Mouse (Mus musculus) lung, postnatal 36 days (tissue): ENCODE measurements at regions not wholly inside any gene's neighbourhood (a gene's known extent, or its start where the extent isn't known, plus 50 kb on each side); places are given as distances from the start of the nearest gene placed in this dataset.

Experiments used
- DNase-seq: peaks from one replicate; pipeline ENCODE4 v3.0.0; 2022; ENCODE audit warnings: mixed read lengths

DNA sequence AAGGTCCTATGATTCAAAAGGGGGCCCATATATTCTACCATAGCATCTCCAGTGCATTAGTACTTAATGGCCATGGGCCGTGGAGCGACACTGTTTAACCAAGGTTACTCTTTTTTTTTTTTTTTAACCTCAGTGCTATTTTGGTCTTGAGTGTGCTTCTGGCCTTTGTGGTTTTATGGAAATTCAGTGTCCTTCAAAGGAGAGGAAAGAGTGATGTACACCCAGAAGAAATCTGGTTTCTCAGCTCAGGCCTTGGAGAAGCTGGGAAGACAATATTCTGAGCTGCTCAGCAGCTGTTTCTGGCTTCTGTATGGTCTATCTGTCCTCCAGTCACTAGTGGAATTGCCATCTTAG, 91.2 kb upstream of the Pabpc6 start:
- no peak for DNase-seq

DNA sequence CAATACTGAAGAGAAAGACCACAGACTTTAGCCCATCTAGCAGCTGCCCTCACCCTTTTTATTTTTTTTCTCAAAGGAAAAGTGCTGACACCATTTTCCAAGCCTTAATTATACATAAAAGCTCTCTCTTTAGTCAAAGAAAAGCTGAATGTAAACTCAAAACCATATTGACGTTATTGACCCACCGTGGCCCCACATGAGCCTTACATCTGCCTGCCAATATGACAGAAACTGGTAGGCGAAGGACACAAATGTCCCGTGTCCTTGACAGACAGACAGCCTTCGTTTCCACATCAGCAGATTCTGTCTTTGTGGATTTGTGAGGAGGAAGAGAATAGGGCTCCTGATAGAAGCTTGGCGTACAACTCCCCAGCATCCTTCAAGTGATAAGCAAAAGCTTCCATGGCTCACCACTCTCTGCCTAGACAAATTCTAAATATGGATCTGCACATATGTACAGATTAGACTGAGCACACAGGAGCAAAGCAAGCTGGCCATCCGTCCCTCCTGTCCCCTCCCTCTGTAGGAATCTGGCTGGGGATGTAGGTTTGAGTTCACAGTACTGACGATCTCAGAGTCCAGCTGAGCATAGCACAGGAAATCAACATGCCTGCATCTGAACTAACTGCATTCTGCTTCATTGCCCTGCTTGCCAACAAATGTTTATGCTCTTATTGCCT, 90.6 kb upstream of the Pabpc6 start:
- DNase-seq = no peak

DNA sequence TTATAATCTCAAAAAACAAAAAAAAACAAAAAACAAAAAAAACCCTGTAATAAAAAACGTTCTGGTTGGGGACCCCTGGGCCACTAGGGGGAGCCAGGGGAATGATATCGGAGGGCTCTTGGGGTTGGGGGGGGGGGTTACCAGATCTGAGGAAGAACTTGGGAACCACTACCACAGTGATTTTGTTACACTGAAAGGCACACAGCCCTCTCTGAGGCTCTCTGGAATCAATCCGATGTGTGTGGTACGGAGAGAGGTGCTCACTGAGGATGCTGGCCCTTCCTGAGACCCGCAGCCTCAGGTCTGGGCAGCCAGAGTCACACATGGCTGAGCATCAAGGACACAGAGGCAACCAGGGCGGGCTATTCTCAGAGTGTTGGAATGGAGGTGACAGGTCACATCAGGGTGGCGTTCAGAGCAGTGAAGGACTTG, 89.9 kb upstream of the Pabpc6 start:
- DNase-seq = peak; percentile 38

DNA sequence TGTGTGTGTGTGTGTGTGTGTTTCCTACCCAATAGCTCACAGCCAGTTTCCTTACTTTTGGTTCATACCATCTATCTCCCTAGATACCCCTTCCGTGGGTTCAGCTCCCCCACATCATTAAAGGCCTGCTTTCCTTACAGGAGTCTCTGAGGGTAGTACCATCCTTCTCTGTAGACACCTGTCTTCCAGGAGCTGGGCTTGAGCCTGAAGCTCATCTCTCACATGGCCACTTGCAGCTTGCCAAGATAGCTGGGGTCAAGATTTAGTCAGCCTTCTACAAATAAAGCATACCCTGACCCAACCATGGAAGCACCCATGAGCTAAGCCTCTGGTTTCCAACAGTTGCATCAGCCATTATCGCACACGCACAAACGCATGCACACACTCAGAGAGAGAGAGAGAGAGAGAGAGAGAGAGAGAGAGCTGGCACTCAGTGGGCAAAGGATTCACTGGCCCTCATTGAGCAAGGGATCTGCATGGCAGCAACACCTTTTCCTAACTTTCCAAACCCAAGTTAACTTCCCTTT, 88.3 kb upstream of the Pabpc6 start:
- DNase-seq = no peak

DNA sequence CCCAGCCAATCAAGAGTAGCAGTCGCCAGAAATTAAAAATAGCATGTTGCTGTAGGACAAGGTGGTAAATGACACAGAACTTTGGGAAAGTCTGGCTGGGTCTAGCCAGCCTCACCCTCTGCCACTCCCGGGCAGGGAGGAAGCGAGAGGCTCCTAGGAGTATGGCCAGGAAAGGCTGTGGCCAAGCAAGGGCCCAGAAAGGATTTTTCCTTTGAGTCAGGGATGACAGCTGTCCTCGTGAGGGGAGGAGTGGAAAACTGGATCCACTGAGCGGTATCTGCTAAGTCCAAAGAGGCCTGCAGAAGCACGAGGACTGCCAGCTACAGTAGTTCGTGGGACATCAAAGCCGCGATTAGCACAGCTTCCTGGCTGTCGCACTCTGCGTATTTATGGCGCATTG, 87.2 kb upstream of the Pabpc6 start:
- DNase-seq = peak; percentile 51

DNA sequence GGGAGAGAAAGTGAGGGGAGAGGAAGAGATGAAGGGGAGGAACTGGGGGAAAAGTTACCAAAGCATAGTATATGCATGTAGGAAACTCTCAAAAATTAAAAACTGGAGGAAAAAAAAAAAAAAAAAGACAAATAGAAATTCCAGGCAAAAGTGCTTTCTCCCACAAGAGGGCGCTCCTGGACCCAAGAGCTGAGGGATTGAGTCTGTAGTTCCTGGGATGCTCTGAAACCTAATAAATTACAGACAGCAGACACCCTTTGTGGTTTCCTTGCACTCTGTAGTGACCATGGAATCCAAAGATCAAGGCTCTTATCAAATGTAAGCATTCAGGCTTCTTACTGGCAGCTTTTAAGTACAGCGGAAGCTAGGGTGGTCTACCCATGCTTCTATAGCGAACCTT, 86.7 kb upstream of the Pabpc6 start:
- DNase-seq = peak; percentile 86

DNA sequence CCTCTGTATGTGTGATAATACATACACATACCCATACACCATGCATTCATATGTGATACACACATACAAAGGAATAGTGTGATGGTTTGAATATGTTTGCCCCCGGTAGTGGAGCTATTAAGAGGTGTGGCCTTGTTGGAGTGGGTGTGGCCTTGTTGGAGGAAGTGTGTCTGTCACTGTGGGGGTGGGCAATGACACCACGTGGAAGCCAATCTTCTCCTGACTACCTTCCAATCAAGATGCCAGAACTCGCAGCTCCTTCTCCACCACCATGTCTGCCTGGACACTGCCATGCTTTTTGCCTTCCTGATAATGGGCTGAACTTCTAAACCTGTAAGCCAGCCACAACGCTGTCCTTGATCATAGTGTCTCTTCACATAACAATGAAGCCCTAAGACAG, 86.1 kb upstream of the Pabpc6 start:
- DNase-seq = no peak

DNA sequence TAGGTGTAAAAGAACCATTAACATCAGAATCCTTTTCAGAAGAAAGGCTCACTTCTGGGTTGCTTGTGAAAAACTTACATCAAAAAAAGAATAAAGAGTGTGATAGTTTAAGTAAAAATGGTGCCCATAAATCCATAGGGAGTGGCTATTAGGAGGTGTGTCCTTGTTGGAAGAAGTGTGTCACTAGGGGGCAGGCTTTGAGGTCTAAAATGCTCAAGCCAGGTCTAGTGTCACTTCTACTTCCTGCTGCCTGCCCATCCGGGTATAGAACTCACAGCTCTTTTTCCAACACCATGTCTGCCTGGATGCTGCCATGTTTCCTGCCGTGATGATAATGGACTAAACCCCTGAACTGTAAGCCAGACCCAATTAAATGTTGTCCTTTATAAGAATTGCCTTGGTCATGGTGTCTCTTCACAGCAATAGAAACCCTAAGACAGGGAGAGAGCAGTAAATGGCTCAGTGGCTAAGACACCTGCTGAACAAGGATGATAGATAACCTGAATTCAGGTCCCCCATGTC, 85.4 kb upstream of the Pabpc6 start:
- peak; percentile 30 for DNase-seq

DNA sequence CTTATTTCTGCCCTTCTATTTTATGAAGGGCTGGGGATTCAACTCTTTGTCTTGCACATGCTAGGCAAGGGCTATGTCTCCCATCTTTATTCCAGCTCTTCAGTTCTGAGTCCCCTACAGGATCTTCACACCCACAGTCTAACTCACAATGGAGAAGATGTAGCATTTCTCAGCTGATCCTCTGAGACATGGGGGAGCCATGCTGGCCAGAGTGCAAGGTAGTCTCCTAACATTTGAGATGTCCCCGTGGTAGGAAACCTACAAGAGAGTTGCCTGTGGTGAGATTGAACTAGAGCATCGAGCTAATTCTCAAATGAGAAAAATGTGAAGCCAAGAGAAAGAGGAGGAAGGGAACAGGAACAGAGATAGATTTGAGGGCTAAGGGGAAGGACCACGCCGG, 83.3 kb upstream of the Pabpc6 start:
- DNase-seq = no peak

DNA sequence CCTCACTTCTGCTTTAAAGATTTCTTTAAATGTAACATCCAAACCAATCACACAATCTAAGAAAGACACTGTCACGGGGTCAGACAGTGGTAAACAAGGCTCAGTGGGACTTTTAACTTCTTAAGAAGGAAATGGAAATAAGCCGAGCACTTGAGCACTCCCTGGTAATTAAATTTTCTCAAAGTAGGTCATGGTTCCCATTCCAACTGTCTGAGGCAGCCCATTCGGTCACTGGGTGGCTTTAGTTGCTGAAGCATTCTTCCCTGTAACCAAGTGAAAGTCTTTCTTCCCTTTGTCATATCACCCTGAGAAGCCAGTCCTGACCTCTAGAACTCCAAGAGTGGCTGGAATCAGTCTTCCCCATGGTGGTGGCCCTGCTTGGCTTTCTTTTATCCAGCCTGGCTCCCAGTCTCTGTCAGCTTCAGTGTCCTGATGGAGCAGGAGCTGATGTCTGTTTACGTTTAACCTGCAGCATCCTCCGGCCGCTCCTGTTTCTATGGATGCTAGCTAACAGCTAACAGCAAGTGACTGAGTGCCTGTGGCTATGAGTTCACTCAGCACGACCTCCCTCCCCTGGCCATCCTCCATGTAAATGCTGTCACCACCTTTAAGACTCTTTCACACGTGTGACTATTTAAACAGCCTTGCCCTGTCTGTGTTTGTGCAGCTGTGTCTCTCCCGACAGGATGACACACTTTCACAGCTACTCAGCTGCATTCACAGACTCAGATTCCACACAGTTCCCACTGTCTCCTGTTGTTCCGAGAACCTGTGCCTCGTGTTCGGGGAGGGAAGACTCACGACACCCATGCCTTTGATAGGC, 82.0 kb upstream of the Pabpc6 start:
- DNase-seq = no peak

DNA sequence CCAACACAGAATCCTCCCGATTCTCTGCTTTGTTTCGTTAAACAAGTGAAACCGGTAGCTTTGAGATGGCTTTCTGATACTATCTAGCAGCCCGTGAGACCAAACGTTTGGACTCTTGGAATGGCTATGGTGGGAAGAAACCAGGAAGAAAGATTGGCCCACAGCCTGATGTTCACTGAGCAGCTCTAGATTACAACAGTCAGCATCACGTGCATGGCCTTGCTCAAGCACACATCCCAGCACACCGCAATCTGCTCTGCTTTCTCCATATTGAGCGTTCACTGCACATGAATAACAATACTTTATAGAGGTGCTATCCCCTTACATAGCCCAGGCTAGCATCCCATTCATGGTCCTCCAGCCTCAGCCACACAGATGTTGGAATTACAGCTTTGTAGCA, 80.5 kb upstream of the Pabpc6 start:
- peak; percentile 19 for DNase-seq

DNA sequence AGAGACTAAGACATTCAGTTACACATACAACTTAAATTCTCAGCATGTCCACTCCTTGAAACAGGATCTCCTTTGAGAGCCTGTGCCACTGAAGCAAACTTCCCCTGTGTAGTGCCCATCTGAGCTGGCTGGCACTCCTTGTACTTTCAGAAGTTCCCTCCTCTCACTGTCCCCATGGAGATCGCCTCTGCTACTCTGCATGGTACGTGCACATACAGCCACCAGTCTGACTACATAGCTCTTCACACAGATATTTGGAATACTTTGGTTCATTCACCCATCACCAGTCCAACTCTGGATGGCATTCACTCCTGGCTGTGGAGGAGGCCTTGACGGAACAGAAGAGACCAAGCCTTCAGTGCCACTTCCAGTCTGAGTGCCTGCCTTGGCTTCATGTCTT, 79.8 kb upstream of the Pabpc6 start:
- no peak for DNase-seq

DNA sequence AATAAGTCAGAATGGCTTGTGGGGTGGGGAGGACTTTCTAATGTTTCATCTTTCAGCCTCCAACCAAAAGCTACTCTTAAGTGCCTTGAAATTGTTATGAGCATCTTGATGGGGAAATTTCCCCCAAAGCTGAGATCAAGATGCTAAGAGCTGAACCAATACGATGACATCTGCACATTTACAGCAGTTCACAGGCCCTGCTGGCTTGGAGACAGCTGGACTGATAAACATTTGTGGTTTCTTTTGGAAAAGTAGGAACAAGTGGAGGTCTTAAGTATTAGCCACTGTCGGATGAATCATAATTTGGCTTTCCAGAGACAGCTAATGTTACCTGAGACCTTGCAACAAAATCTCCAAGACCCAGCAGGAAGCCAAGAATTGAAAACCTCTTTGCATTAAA, 78.4 kb upstream of the Pabpc6 start:
- DNase-seq = no peak

DNA sequence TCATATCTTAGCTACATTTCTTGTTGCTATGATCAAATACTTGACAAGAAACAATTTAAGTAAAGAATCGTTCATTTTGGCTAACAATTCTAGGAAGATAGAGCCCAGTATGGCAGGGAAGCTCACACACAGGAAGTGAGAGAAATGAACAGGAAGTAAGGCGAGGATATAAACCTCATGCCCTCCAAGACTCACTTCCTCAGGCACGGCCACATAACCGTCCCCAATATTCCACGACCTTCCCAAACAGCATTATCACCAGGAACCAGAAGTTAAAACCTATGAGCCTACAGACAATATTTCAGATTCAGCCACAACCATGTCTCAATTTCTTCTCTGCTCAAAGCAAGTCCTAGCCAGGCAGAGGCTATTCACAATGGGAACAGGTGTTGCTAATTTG, 73.8 kb upstream of the Pabpc6 start:
- DNase-seq = no peak

DNA sequence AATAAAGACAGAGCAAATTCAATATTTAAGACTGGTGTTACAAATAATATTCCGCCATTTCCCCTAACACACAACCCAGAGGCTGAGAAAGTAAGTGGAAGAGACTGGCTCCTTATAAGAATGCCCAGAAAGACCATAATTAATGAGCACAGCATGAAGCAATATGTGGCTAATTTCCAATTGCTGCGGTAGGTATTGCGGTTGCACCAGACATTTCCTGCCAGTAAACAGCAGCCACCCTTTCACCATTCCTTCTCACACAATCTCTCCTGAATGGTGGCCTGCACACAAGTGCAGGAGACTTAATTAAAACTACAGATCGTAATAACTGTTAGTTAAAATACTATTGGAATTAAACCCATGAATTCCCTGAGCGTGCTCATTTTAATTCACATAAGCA, 71.8 kb upstream of the Pabpc6 start:
- DNase-seq = no peak

DNA sequence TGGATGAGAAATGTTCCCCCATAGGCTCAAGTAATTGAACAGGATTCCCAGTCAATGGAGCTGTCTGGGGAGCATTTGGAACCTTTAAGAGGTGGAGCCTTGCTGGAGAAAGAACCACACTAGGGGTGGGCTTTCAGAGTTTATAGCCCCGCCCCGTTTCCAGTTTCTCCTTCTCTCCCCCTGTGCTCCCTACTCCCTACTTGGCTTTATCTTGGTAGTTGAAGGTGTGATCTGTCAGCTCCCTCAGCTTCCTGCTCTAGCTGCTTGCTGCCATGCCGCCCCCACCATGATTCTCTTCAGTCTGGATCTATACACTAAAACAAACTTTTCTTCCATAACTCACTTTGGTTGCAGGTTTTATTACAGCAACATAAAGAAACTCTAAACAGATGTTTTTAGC, 59.5 kb upstream of the Pabpc6 start:
- DNase-seq = no peak

DNA sequence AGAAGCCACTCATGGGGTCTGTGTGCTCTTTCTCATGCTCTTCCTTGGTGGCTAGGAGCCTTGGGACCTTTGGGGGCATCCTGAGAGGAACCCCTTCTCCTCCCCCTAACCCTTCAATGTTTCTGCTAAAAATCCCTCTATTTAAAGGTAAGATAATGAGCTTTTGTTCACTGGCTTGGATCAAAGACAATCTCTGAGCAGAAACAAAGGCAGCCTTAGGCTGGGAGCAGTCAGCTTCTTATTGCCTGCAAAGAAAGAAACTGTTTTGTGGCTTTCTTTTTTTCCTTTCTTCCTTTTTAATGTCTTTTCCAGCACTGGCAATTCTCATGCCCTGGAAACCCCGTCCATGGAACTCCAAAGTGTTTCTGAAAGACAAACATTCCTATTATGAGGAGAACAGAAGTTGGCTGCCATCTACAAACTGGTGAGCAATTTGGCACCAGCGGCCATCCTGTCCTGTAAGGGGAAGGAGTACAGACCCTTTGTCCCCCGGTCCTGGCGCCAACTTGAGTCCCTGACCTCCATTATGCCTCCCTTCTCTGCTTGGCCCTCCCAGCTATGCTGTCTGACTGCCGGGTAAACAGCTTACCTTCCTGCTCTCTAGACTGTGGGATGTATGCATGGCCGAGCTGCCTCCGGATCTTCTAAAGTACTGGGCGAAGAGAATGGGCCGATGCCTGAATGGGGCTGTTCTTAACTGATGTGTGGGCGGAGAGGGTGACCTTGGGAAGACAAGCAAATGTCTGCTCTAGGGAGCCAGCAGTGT, 56.4 kb upstream of the Pabpc6 start:
- DNase-seq = peak; percentile 24

DNA sequence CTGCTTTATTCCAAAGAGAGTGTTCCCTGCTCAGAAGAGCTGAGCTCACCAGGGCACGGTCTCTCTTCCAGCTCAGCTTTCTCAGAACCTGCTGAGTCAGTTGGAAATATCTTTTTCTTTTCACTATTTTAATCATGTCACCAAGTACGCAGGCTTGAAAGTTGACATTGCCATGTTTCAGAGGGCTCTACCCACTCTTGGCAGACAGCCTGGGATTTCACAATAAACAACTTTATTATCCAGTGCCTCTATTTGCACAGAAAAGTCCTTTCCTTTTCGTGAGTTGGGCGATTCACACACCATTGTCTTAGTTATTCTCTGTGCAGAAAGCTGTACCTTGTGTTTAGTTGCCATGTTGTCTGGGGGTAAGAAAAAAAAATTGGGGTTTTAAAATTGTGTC, 54.0 kb upstream of the Pabpc6 start:
- DNase-seq = peak; percentile 56

DNA sequence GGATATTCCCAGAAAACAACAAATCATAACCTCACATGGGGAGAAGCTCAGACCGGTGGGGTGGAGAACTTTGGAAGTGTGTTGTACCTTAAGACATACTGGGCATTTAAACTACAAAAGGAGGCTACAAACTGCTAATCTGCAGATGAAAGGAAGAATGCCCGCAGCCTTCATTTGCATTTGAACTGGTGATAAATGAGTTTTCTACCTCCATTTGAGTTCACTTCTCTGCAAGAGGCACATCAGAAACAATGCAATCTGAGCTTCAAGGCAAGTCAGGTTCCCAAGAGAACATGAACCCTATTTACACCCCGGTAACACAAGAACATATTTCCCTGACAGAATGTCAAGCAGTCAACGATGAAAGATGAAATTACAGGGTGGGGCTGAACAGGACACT, 53.2 kb upstream of the Pabpc6 start:
- DNase-seq = no peak
